Mouse (Mus musculus) layer of hippocampus, postnatal 14 days (tissue): ENCODE results near the gene AC141477.1. TPM values are rescaled to one million over a fixed set of nuclear protein-coding genes. Genes with fewer than 3 reads are reported as not detected.
A peak's percentile ranks its signal among the peaks of the same experiment; 100 is the strongest.

Experiments
- DNase-seq, 2 experiments: peaks; one replicate each; pipeline ENCODE4 v3.0.0; 2021 to 2022; ENCODE audit warnings: low spot score in 2 of 2, mixed read lengths in 1 of 2
- total RNA-seq, 2 experiments: library from RNA; stranded (reverse); gene quantifications; 2 replicates each; pipeline ENCODE4 v1.2.3; 2021

AC141477.1 gene
- total RNA-seq, 2 experiments from 2014 or later, result not detected

DNA sequence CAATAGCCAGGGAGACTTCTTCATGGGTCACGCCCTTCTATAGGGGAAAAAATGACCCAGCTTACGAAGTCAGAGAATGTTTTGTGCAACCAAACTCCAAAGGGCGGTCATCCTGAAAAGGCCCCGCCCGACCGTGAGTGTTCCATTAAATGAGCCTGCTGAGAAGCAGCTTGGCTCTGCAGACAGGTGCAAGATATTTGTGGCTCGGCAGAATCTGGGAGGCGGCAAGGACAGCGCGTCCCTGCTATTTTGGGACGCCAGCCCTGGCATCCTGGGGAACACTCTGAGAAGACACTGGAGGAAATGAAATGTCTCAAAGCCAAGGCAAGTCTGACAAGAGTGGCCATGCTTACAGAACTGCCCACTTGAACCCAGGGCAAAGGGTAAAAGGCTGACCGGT, 23.4 kb downstream of the AC141477.1 start:
- no peak for DNase-seq

- DNase-seq, result peak in 1 of 2 experiments; percentile 15
Measured at GRCm38 (mm10) chr10:76408520-76408919, 31.7 kb downstream of the AC141477.1 start.

DNA sequence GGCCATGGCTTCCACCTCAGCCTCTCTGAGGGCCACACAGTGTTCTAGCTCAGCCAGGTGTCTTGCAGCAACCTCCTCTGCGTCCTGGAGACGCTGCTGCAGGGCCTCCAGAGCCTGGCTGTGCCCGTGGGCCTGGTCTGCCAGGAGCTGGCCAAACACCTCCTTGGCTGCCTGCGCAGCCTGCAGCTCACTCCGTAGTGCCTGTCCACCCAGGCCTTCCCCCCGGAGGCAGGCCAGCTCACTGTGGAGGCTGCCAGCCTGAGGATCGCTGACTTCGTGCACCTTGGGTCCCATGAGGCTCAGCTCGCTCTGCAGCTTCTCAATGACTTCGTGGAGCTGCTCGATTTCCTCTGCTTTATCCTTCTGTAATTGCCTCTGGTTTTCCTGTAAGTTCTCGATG, 47.6 kb downstream of the AC141477.1 start:
- no peak for DNase-seq

DNA sequence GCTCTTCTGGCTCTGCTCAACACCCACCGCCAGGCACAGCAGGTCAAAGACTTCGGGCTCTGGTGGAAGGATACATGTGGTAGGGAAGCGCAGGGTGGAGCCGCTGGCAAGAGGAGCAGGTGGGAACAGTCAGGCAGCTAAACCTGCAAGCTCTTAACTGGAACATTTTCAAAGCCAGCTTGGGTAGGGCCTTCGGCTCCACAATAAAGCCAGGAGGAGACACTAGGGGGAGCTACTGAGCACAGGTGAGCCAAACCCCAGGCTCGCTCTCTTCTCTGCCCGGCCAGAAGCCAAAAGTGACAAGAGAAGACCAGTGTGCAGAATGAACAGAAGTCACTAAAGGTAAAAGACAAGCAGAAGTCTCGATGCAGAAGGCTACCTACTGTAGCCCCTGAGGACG, 48.5 kb downstream of the AC141477.1 start:
- no peak for DNase-seq

- DNase-seq, result no peak
Measured at GRCm38 (mm10) chr10:76391166-76391565, 49.1 kb downstream of the AC141477.1 start.

Other genes starting within 250 kb of the AC141477.1 start
- gene Prmt2, start 202.6 kb downstream of the AC141477.1 start, total RNA-seq, result 10 to 100 TPM; 69.2 to 82.5 TPM
- 10 to 100 TPM; 97.2 to 99.4 TPM for gene S100b, start 186.6 kb downstream of the AC141477.1 start, total RNA-seq
- gene Dip2a, start 95.2 kb downstream of the AC141477.1 start, total RNA-seq, result 10 to 100 TPM; 55.0 to 65.6 TPM
- gene Pcnt, start 2.3 kb upstream of the AC141477.1 start, total RNA-seq, result 10 to 100 TPM; 14.6 to 18.6 TPM
- not detected for gene 2610028H24Rik, start 8.6 kb upstream of the AC141477.1 start, total RNA-seq
- gene Mcm3ap, start 28.5 kb upstream of the AC141477.1 start, total RNA-seq, result 10 to 100 TPM; 42.2 to 44.1 TPM
- gene Ybey, start 28.7 kb upstream of the AC141477.1 start, total RNA-seq, result 1 to 10 TPM; 3.4 to 3.8 TPM
- gene Lss, start 91.1 kb upstream of the AC141477.1 start, total RNA-seq, result 10 to 100 TPM; 60.9 to 73.6 TPM
- gene Spatc1l, start 121.8 kb upstream of the AC141477.1 start, total RNA-seq, result not detected
- gene Ftcd, start 135.2 kb upstream of the AC141477.1 start, total RNA-seq, result not detected
- gene Col6a2, start 183.2 kb upstream of the AC141477.1 start, total RNA-seq, result 10 to 100 TPM in 1 of 2 experiments, 1 to 10 TPM in 1; 9.7 to 12.0 TPM